Mouse (Mus musculus) left cerebral cortex, postnatal 14 days (tissue): ENCODE data around the gene Slc3a2. TPM values are rescaled to one million over a fixed set of nuclear protein-coding genes. Genes with fewer than 3 reads are reported as not detected.

Source experiments
- DNase-seq, 2 experiments: peaks; one replicate each; pipeline ENCODE4 v3.0.0; 2021 to 2022; ENCODE audit warnings: low spot score in 2 of 2, mixed read lengths in 1 of 2
- intact Hi-C: fragments of 180-260 bp; cut with DNase I; formaldehyde crosslinking; loops from one replicate; pipeline ENCODE4 v1.15.1; 2025
- total RNA-seq, 2 experiments: library from RNA; stranded (reverse); gene quantifications; 2 replicates each; pipeline ENCODE4 v1.2.3; 2021

Gene Slc3a2
- total RNA-seq, 2 experiments from 2014 or later = 182 to 189 TPM

DNA sequence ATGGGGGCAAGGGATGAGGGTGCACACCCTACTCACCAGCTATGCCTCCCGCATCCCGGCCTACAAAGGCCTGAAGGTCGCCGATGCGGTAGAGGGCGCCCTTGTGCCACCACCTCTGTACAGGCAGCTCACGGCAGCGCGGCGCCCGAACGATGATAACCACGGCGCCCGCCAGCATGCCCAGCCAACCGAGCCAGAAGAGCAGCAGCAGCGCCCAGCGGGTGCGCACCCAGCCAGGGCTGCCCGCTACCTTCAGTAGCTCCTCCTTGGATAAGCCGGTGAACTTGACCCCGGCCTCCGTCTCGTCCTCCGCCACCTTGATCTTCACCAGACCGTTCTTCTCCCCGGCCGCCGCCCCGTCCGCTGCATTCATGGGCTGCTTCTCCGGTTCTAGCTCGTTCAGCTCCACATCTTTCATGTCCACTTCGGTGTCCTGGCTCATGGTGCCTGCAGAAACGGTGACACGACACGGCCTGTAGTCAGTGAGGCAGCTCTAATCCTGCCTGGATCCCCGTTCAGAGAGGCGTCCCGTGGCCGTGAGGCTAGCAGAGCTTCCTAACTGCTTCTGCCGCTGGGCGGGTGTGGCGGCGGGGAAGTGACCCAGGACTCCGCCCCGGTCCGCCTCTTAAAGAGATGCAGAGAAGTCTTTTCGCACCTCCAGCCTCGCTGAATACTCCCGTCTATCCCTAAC lies 9.7 kb downstream of the Slc3a2 start:
- peak; percentile 95 to 96 for DNase-seq
- intact Hi-C loops = no loop called here

DNA sequence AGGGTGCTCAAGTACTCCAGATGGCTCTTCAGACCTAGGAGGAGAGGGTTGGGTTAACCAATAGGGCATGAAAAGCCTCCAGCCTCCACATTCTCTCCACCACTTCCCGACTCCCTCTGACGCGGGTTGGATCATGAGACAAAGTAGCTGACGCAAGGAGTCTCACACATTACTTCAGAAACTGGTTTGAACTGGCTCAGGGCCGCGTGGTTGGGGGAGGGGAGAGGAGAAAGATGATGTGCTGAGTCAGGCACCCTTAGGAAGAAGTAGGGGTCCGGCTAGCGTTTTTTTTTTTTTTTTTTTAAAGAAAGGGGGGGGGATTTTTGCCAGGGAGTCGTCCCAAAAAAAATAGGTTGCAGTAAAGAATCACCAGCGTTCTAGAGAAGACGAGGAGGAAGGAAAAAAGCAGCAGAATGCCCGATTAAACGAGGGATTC lies 10.3 kb downstream of the Slc3a2 start:
- DNase-seq = peak; percentile 71 to 92
- intact Hi-C loops = no loop called here

DNA sequence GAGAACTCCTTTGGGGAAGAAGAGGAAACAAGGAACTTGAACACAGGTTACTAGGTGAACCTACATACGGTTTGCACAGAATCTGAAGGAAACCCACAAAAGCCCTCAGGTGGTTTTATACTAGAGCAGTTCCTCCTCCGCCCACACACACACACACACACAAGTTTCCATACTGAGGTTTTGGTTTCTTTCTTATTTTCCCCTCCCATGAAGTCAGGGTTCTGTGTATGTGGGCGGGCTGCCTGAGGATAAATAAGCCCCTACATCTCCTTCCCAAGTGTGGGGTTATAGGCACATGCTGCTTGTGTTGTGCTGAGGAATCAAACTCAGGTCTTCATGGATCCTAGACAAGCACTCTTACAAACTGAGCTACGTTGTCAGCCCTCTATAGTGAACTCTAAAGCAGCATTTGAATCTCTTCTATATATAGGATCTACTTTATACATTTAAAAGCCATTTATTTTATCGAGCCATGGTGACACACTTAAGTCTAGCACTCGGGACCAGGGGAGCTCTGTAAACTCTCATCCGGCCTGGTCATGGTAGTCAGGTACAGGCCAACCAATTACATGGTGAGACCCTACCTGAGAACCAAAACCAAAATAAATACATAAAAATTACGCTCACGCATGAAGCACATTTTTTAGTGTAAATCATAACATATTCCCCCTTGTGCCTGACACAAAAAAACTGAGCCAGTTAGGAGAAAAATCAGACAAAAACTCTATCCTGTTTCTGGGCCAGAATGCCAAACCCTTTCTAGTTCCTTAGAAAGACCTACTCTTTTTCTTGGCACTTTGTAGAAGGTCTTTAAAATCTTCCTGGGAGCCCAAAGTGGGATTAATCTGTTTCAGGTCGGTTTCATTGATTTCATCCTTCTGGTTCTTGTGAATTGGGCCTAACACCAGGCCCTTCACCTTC lies 11.0 kb downstream of the Slc3a2 start:
- no peak for DNase-seq
- intact Hi-C loops = no loop called here

DNA sequence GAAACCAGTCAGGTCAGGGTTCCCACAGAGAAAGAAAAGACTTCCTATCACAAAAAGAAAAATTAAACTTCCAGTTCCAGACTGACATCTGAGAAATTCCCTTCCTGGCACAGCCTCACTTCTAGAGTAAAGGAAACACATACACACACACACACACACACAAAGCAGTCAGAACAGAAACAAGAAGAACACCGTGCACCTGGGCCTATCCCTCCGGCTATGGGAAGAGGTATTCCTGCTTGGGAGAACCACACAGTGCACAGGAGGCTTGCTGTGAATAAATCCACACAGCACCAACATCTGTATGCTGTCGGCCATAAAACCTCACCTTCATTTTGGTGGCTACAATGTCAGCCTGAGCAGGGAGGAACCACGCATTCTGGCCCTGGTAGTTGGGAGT lies 11.7 kb downstream of the Slc3a2 start:
- DNase-seq = no peak
- intact Hi-C loops = no loop called here

DNA sequence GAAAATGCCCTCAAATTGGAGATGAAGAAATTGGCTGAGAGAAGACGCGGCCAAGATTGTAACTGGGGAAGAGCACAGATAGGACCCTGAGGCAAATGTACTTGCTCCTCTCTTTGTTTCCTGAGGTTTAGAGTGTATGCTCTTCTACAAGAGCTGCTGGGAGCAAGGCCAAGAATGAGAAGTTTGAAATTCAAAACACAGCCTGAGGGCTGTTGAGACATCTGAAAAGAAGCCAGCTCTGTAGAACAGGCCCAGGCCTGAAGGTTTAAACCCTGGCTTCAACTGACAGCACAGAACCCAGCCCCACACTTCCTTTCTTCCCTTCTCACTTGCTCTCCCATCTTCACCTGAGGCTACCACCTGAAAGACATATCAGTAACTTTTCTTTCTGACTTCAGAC lies 13.1 kb downstream of the Slc3a2 start:
- DNase-seq = no peak
- intact Hi-C loops = no loop called here

DNA sequence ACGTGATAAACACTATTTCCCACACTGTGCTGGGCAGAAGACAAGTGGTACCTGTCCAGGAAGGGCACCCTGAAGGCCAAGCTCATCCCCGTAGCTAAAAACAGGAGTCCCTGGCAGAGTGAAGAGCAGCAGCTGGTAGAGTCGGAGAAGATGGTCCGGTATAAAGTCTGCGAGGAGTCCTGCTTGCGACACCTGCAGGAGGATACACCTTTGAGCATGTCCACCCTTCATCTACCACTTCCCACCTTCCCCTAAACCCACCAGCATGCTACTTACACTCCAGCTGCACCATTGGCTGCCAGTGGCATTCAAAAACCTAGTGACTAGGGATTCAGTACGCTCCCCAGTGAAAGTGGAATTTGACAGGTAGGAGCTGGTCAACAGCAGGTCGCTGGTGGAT lies 14.2 kb downstream of the Slc3a2 start:
- intact Hi-C loops = no loop called here
- no peak for DNase-seq

DNA sequence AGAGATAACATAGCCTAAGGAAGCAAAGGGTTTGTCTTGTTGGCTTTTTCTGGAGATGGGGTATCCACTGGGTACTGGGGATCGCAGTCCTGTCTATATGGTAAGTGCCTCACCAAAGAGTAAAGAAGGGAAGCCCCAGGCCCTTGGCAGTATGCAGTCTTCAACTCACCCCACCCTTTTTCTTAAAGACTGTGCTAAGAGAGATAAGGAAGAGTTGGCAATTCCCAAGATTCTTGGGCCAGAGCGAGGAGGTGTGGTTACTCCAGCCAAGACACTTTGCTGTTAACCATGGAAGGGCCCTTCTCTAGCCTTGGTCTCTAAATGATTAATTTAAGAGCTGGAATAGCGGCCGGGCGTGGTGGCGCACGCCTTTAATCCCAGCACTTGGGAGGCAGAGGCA lies 16.2 kb downstream of the Slc3a2 start:
- intact Hi-C loops = no loop called here
- no peak for DNase-seq

DNA sequence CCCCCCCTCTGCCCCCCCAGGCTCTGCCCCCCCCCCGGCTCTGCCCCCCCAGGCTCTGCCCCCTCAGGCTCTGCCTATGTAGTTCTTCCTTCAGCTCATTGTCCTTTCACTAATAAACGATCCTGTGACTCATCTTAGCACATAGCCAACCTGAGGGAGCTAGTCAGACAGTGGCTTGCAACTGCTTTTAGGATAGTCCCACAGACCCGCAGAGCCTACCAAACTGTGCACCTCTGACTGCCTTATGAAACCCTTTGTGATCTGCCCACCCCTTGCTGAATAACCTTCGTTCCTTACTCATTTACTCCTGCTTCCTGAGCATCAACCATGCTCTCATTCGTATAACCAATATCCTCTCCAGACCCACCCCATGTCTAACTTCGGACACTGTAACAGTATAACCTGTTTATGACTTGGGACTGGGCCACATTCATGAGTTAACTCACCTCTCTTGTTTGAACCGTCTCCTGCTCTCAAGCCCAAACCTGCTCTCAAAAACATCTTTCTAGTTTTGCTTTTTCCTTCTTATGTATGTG lies 17.0 kb downstream of the Slc3a2 start:
- intact Hi-C loops = no loop called here

DNA sequence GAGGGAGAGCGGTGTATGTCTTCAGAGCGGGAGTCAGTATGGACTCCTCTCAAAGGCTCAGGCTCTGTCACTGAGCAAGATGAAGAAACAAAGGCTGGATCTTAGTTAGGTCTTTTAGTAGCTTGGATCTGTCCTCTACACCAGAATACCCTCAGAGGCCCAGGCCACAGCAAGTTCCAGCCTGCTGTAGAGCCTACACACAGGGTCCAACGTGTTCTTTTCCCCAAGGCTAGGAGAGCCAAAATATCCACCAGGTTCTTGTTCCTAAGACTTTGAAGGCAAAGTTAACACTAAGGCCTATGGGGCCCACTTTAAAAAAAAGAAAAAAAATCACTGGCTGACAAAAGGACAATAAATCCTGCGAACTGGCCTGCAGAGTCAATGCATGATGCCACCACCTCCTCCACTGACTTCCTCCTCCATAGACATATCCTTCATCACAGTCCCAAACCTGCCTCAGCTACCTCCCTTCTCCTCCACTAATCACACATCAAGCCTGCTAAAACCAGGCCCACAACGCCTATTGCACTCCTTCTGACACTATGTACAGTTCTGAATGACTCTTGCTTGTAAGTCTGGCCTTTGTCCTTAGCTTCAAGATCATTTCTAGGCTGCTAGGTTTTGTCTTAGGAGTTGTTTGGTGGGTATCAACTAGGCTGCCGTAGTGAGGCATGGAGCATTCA lies 18.0 kb downstream of the Slc3a2 start:
- intact Hi-C loops = no loop called here
- DNase-seq = no peak

More for the DNA sequence above, 17.0 kb downstream of the Slc3a2 start:
- DNase-seq = no peak

DNA sequence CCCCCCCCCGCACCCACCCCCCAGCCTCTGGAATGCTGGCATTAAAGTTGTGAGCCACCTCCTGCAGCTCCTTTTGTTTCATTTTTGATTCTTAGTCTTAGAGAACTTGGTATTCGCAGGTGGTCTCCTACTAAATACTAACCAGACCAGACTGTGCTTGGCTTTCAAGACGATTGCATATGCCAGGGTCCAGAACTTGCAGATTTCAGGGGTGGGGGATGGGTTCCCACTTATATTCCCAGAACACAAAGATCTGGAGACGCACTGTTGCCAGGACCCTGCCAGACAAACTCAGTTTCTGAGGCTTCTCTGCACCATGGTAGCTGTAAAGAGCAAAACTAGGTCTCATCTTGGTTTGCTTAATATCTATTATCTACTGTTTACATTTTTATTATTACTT lies 19.6 kb downstream of the Slc3a2 start:
- intact Hi-C loops = no loop called here
- no peak for DNase-seq

DNA sequence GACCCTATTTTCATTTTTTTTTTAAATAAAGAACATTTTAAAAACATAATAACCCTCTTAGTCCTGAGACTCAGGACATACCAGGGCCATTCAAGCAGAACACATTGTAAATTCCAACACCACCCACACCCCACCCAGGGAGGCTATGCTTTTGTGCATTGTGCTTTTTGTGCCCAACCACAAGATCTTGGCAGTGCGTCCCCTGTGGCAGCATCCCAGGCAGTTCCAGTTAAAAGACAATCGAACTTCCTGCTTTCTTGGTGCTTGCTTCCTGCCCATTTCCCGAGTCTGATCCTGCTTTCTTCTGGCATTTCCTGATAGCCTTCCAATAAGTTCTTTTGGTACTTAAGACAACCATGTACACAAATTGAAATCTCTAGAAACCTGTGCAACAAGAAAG lies 20.7 kb downstream of the Slc3a2 start:
- no peak for DNase-seq
- intact Hi-C loops = no loop called here

DNA sequence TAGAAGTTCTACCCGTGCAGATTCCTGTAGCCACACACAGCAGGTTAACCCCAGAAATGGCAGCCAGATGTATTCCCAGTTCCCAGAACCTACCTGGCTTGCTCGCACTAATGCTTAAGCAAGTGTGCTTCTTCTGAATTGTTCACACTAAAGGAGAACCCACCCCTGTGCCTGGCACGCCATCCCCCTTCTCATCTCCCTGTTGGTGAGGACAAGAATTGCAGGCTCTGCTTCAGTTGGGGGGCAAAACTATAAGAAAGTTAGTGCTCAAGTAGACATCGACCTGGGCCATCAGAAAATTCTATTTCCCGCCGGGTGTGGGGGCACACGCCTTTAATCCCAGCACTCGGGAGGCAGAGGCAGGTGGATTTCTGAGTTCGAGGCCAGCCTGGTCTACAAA lies 23.5 kb downstream of the Slc3a2 start:
- intact Hi-C loops = no loop called here
- no peak for DNase-seq

DNA sequence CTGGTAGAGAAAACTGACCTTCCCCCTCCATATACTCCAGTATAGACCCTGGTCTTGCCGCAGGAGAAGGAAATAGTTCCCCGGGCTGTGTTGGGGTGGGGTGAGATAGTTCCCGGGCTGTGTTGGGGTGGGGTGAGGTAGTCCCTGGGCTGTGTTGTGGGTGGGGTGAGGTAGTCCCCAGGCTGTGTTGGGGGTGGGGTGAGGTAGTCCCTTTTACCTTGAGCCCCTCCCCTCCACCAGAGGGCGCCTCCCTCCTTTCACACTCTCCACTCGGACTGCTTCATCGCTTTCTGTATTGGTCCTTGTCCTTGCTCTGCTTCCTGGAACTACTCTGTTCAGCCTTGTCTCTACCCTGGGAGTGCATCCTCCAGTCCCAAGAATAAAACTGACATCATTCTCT lies 27.8 kb downstream of the Slc3a2 start:
- no peak for DNase-seq
- intact Hi-C loops = no loop called here

DNA sequence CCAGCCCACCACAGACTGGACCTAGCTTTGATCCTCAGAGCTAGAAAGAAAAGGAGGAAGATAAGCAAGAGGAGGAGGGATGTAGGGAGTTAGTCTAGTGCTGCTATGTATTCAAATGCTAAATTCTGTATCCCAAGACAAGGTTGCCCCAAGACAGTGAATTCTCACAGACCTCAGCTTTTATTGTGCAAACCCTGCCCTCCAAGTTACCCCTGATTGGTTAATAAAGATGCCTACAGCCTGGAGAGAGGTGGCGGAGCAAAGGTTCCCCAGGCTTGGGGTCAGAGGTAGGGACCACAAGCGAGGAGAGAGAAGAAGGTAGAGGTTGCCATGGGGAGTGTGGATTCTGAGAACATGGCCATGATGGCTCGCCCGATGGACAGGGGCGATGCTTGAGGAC lies 30.4 kb downstream of the Slc3a2 start:
- intact Hi-C loops = no loop called here
- DNase-seq = no peak

DNA sequence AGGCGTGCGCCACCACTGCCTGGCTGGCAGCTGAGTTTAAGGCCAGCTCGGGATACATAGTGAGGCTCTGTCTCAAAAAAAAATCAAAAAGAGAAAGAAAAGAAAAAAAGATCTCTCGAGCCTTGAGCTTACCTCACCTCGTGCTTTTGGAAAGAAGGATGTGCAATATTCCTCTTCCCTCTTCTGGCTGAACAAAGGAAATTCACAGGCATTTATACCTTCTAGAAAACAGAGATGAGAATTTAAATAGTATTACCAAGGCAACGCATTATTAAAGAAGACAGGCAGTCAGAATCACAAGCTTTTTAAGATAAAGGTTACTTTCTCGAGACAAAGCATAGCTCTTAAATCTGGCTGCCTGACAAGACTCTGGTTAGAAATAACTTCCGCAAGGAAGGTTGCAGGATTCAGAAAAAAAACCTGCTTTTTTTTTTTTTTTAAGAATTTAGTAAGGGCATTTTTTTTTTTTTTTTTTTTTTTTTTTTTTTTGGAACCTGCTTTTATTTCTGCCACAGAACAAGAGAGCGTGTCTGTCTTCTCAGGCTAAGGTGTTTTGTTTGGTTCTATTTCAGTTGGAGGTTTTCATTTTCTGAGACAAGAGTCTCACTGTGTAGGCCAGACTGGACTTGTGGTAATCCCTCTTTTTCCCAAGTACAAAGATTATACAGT lies 31.2 kb downstream of the Slc3a2 start:
- no peak for DNase-seq
- intact Hi-C loops = no loop called here

DNA sequence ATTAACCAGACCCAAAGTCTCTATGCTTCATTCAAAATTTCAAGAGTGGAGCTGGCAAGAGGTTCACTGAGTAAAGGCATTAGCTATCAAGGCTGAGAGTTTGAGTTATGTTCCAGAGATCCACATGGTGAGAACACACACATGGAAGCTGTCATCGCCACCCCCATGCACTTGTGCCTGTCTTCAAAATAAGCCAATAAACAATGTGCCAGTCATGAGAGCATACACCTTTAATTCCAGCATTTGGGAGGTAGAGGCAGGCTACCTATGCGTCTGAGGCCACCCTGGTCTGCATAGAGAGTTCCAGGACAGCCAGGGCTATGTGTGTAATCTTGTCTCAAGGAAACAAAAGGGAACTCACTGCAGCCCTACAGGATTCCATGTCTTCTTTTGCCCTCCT lies 39.5 kb downstream of the Slc3a2 start:
- no peak for DNase-seq
- intact Hi-C loops = loop anchor here (1.0 kb wide), 1 partner anchor 105 kb away; no protein-coding TSS in a partner anchor

DNA sequence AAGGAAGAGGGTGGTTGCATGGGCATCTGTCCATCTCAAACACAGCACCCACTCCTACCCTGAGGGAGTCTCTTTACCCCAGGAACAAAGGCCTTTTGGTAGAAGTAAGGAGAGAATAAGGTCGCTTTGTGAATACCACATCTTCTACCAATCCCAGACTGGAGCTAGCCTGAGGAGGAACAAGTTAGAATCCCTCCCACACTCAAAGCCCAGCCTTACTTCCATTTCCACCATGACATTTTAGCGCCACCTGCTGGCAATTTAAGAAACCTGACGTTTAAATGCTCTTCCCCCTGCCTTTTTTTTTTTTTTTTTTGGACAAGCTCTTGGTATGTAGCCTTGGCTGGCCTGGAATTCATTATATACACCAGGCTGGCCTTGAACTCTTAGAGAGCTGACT lies 40.2 kb downstream of the Slc3a2 start:
- peak; percentile 85 to 87 for DNase-seq
- intact Hi-C loops = loop anchor here (1.0 kb wide), 1 partner anchor 105 kb away; no protein-coding TSS in a partner anchor

DNA sequence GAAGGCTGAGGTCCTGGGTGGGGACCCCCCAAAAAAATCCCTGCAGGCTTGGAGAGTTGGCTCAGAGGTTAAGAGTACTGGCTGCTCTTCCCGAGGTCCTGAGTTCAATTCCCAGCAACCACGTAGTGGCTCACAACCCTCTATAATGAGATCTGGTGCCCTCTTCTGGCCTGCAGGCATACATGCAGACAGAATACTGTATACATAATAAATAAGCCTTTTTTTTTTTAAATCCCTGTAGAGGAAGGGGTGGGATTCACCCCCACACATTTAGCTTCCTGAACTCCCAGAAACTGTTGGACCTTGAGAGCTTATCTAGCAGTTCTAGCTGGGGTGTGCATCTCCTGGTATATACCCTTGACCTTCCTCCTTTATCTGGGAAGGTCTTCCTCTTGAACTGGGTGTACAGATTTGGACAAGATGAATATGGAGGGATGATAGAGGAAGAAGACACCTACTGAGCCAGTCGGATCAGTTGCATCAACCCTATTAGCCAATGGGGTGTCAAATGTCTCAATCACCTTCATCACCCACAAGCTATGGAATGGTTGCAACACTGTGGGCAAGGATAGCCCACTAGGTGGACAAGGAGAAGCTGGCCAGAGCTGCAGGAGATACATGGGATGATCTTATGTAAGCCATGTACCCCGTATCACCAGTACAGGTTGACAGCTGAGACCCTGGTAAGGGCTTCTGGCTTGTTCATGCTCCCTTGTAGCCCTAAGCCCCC lies 41.4 kb downstream of the Slc3a2 start:
- intact Hi-C loops = no loop called here
- no peak for DNase-seq
